Mouse (Mus musculus) heart, embryonic 11.5 days (tissue): ENCODE data around the gene Axl. TPM values are rescaled to one million over a fixed set of nuclear protein-coding genes. Genes with fewer than 3 reads are reported as not detected.
A peak's percentile ranks its signal among the peaks of the same experiment; 100 is the strongest.

Experiments used
- ATAC-seq: fragments of 200-750 bp; cut with Nextera tagmentation; replicated peaks from 2 replicates; pipeline ENCODE4 v1.8.0; 2017; ENCODE audit warnings: moderate library complexity; ENCODE audit not compliant: insufficient number of reproducible peaks, low FRiP score, low TSS enrichment
- H3K27ac ChIP-seq: fragments of 300-500 bp; sonication (generic); 2 replicates; pipeline ENCODE4 v1.5.1; 2014; ENCODE audit warnings: mild to moderate bottlenecking, low read depth, low read length
- H3K27me3 ChIP-seq: fragments of 300-500 bp; sonication (generic); 2 replicates; pipeline ENCODE4 v1.6.1; 2014; ENCODE audit warnings: mild to moderate bottlenecking, low read length, mixed read lengths; ENCODE audit not compliant: control insufficient read depth, insufficient read depth
- H3K36me3 ChIP-seq: fragments of 300-500 bp; sonication (generic); 2 replicates; pipeline ENCODE4 v1.6.1; 2014; ENCODE audit warnings: mild to moderate bottlenecking, low read length, moderate library complexity, mixed read lengths; ENCODE audit not compliant: control insufficient read depth, insufficient read depth
- H3K4me1 ChIP-seq: fragments of 300-500 bp; sonication (generic); 2 replicates; pipeline ENCODE4 v1.6.1; 2014; ENCODE audit warnings: low read length; ENCODE audit not compliant: control insufficient read depth, insufficient read depth
- H3K4me2 ChIP-seq: fragments of 300-500 bp; sonication (generic); 2 replicates; pipeline ENCODE4 v1.6.1; 2014; ENCODE audit warnings: mild to moderate bottlenecking, moderate library complexity
- H3K4me3 ChIP-seq: fragments of 300-500 bp; sonication (generic); 2 replicates; pipeline ENCODE4 v1.5.1; 2014; ENCODE audit warnings: low read depth, low read length
- H3K9ac ChIP-seq: fragments of 300-500 bp; sonication (generic); 2 replicates; pipeline ENCODE4 v1.6.1; 2014; ENCODE audit warnings: mild to moderate bottlenecking, low read depth, low read length, moderate library complexity
- H3K9me3 ChIP-seq: fragments of 300-500 bp; sonication (generic); replicated peaks from 2 replicates; pipeline ENCODE4 v1.6.1; 2016; ENCODE audit warnings: low read length; ENCODE audit not compliant: control insufficient read depth
- WGBS: fragments of 180-500 bp; shearing (Covaris S2); extraction: QIAGEN DNeasy Blood & Tissue Kit; methylation state at CpG from one replicate; pipeline ENCODE4 v1.1.7; 2014; ENCODE audit not compliant: insufficient replicate concordance; 5-methylcytosine and 5-hydroxymethylcytosine counted together
- polyA plus RNA-seq: library from polyadenylated mRNA; unstranded; fragments of >200 nt; fragmentation: Nextera tagmentation; extraction: Ambion mirVana; gene quantifications from 2 replicates; pipeline ENCODE4 v1.2.1, GENCODE M21; 2014

Axl gene
- polyA plus RNA-seq, 1 experiment from 2014 or later, result 54.5 TPM

DNA sequence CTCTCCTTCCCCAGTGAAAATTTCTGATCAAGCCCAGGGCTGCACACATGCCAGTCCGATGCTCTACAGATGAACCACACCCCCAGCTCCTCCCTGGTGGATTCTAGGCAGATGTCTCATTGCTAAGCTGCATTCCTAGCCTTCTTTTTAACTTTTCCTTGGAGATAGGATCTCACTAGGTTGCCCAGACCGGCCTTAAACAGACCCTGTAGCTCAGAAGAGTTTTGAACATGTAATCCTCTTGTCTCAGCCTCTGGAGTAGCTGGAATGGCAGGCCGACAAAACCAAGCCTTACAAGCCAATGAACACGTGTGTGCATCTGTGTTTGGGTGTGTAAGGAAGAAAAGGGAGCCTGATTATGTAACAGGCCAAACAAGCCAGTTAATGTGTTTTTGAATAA lies 7.8 kb downstream of the Axl start:
- Histone ChIP-seq H3K27me3 (no peaks in the 10 kb centered on the region), H3K36me3 (peaks cover 12% of the 10 kb centered on the region), H3K9ac (no peak overlapping the region), H3K4me1 (peaks cover 16% of the 10 kb centered on the region), H3K27ac (no peak overlapping the region), H3K9me3 (no peaks in the 10 kb centered on the region), H3K4me2 (no peak overlapping the region), H3K4me3 (no peak overlapping the region)
- WGBS, result 55% methylated on average over 4 of the region's 4 CpGs
- ATAC-seq, result no peak

DNA sequence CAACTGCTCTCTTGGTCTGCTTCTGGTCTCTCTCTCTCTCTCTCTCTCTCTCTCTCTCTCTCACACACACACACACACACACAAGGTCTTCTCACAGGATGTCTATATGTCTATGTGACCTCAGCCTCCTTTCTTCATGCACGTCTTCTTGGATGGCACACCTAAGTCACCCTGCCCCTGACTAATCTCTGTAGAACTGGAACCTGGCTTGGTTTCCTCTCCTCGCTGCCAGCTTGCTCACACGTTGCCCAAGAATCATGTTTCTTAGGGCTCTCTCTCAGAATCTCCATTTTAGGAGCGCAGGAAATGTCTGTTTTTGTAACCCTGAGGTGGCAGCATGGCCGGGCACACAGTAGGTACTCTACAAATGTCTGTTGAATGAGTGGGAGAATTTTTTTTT lies 8.5 kb downstream of the Axl start:
- H3K4me3 ChIP-seq, result no peak overlapping the region
- H3K9me3 ChIP-seq, result no peaks in the 10 kb centered on the region
- H3K4me1 ChIP-seq, result peaks cover 15% of the 10 kb centered on the region
- H3K9ac ChIP-seq, result no peak overlapping the region
- WGBS, result 76% methylated on average over 5 of the region's 5 CpGs
- no peak overlapping the region for H3K27ac ChIP-seq
- H3K27me3 ChIP-seq, result no peaks in the 10 kb centered on the region
- H3K4me2 ChIP-seq, result no peak overlapping the region
- no peak for ATAC-seq
- peaks cover 12% of the 10 kb centered on the region for H3K36me3 ChIP-seq

DNA sequence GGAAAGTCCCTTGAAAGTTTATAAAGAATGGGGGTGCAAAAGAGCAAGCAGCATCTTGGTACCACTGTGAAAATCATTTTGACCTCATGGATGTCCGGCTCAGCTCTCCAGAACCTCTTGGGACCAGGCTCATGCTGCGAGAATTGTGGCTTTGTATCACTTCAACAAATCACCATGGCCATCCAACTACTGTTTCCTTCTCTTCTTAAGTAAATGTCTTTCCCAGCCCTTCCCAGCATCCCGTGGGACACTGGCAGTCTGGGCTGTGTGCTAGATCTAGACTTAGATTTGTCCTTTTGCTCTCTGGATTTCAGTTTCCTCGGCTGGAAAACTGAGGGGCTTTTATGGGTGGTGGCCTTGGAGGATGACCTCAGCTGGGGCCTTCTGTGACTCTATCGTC lies 20.3 kb downstream of the Axl start:
- H3K4me1 ChIP-seq, result 0 out of 2 replicates have a peak, but pooled peaks cover 6% of the 10 kb centered on the region
- no peak overlapping the region for H3K27ac ChIP-seq
- H3K27me3 ChIP-seq, result no peaks in the 10 kb centered on the region
- no peaks in the 10 kb centered on the region for H3K9me3 ChIP-seq
- H3K9ac ChIP-seq, result no peak overlapping the region
- H3K36me3 ChIP-seq, result peaks cover 31% of the 10 kb centered on the region; the same call in 1 of the 2 replicates
- ATAC-seq, result no peak
- no peak overlapping the region for H3K4me3 ChIP-seq
- H3K4me2 ChIP-seq, result no peak overlapping the region
- 84% methylated on average over 5 of the region's 5 CpGs for whole genome bisulfite sequencing

DNA sequence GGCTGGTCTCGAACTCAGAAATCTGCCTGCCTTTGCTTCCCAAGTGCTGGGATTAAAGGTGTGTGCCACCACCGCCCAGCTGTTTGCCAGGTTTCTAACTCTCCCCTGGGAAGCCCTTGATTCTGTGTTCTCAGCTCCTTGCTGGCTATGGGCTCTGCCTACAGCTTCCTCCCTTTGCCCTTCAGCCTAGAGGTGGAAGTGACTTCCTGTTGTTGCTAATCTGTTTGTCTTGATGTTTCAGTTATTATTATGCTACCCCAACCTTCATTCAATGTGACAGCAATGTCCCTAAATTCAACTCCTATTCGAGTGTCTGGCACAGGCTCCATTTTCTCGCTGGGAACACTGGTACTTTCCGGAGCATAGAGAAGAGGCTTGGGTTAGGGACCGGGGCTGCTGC lies 22.4 kb downstream of the Axl start:
- H3K4me3 ChIP-seq, result no peak overlapping the region
- H3K27me3 ChIP-seq, result no peaks in the 10 kb centered on the region
- no peak for ATAC-seq
- H3K27ac ChIP-seq, result no peak overlapping the region
- no peak overlapping the region for H3K4me2 ChIP-seq
- no peak overlapping the region for H3K9ac ChIP-seq
- 77% methylated on average over 6 of the region's 6 CpGs for WGBS
- H3K9me3 ChIP-seq, result no peaks in the 10 kb centered on the region
- H3K4me1 ChIP-seq, result 0 out of 2 replicates have a peak, but pooled peaks cover 6% of the 10 kb centered on the region
- H3K36me3 ChIP-seq, result peaks cover 33% of the 10 kb centered on the region; the same call in 1 of the 2 replicates

DNA sequence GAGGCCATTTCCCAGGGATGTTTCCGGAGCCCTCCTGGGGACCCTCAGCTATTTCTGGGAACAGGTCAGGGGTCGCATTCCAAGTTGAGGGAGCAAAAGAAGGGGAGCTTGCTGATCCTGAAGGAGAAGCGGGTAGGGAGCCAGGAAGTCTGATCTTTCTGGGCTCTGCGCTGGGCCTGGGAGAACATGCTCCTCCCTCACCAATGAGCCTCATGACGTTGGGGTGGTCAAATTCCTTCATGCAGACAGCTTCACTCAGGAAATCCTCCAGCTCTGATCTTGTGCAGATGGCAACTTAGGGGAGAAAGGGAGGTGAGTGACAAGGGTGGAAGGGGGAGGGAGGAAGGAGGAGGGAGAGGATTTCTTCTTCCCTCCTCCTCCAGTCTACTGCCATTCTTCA lies 24.3 kb downstream of the Axl start:
- Histone ChIP-seq H3K9me3 (no peaks in the 10 kb centered on the region), H3K4me3 (no peak overlapping the region), H3K4me1 (0 out of 2 replicates have a peak, but pooled peaks cover 6% of the 10 kb centered on the region), H3K4me2 (no peak overlapping the region), H3K9ac (no peak overlapping the region), H3K27me3 (no peaks in the 10 kb centered on the region), H3K27ac (peak overlapping the region; percentile 22; the same call in 1 of the 2 replicates), H3K36me3 (peaks cover 24% of the 10 kb centered on the region; the same call in 1 of the 2 replicates)
- WGBS, result 29% methylated on average over 5 of the region's 5 CpGs
- 0 out of 2 replicates have a peak, but pooled peaks have one; percentile 12 for ATAC-seq

DNA sequence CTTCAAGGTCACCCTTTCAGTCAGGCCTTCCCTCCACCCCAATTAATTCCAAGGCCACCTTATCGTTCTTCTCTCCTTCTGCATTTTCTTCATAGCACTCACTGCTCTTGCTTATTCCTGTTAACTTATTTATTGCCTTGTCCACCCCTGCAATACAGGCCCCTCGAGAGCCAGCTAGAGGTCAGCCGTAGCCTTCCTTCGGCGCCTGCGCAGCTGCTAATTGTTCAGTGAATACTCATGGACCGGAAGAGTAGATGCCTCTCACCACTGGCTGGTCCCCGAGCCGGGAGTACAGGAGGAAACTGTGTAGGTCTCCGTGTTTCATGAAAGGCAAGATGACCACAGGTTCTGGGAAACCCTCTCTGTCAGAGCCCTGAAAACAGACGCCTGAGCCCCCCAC lies 24.8 kb downstream of the Axl start:
- no peak overlapping the region for H3K9ac ChIP-seq
- no peaks in the 10 kb centered on the region for H3K27me3 ChIP-seq
- WGBS, result 61% methylated on average over 11 of the region's 11 CpGs
- H3K36me3 ChIP-seq, result peaks cover 24% of the 10 kb centered on the region; the same call in 1 of the 2 replicates
- H3K9me3 ChIP-seq, result no peaks in the 10 kb centered on the region
- H3K27ac ChIP-seq, result no peak overlapping the region
- no peak overlapping the region for H3K4me2 ChIP-seq
- H3K4me1 ChIP-seq, result 0 out of 2 replicates have a peak, but pooled peaks cover 6% of the 10 kb centered on the region
- H3K4me3 ChIP-seq, result no peak overlapping the region
- ATAC-seq, result no peak

DNA sequence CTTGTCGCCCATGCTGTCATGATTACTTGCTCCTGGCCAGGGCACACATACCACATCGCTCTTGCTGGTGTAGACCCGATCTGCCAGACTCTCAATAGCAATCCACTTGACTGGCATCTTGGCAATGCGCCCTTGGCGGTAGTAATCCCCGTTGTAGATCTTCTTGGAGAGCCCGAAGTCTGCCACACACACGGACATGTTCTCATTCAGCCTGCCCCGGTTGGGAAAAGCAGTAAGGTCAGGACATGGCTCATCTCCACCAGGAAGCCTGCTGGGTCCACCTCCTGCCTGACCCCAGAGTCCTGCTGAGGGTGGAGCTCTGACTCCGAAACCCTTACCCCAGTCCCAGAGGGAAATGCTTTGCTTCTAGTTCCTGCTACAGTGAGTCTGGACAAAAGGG lies 27.2 kb downstream of the Axl start:
- no peak for ATAC-seq
- H3K27me3 ChIP-seq, result no peaks in the 10 kb centered on the region
- no peak overlapping the region for H3K4me2 ChIP-seq
- no peak overlapping the region for H3K9ac ChIP-seq
- H3K4me1 ChIP-seq, result 0 out of 2 replicates have a peak, but pooled peaks cover 6% of the 10 kb centered on the region
- H3K4me3 ChIP-seq, result no peak overlapping the region
- no peaks in the 10 kb centered on the region for H3K9me3 ChIP-seq
- no peak overlapping the region for H3K27ac ChIP-seq
- H3K36me3 ChIP-seq, result peaks cover 12% of the 10 kb centered on the region; the same call in 1 of the 2 replicates
- 79% methylated on average over 10 of the region's 10 CpGs for WGBS

DNA sequence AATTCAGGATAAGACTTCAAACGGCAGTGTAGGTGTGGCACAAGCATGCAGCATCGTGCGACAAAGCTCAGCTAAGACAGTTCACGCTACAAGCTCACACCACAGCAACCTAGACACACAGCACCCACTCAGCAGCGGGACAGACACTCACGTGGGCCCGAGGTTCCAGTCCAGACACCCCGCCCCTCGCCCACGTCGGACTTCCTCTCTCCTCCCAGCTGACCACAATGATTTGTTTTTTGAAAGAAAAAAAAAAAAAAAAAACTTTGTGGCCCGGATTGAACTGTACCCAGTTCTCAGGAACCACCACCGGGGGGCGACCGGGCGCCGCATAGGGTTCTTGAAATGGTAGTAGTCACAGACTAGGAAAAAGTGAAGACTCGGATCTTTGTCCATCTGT lies 32.5 kb downstream of the Axl start:
- H3K27me3 ChIP-seq, result no peaks in the 10 kb centered on the region
- peak; percentile 19; the same call in 1 of the 2 replicates for ATAC-seq

DNA sequence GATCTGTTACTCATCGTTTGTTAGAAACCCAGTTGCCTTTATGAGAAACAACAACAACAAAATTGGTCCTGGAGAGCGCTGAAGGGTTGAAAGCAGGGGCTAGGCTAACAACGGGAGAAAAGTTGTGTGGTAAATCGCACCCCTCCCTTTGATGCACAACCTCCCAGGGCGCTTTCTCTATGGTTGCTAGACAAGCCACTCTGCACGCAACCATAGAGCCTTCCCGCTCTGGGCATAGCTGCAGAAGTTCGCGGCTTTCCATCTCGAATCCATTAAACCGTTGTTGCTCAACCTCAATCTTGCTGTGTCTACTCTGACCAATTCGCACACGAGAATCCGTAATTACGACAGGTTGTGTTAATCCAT lies 33.1 kb downstream of the Axl start:
- peaks cover 16% of the 10 kb centered on the region for H3K4me1 ChIP-seq
- peak overlapping the region; percentile 90 for H3K27ac ChIP-seq
- peak overlapping the region; percentile 68 for H3K9ac ChIP-seq
- H3K4me2 ChIP-seq, result peak overlapping the region; percentile 95
- under 1% methylated on average over 15 of the region's 15 CpGs for WGBS
- no peaks in the 10 kb centered on the region for H3K9me3 ChIP-seq
- peak overlapping the region; percentile 93 for H3K4me3 ChIP-seq
- no peaks in the 10 kb centered on the region for H3K27me3 ChIP-seq
- ATAC-seq, result peak; percentile 36
- H3K36me3 ChIP-seq, result peaks cover 6% of the 10 kb centered on the region

More for the DNA sequence above, 32.5 kb downstream of the Axl start:
- peak overlapping the region; percentile 68 for H3K9ac ChIP-seq
- peak overlapping the region; percentile 90 for H3K27ac ChIP-seq
- WGBS, result under 1% methylated on average over 18 of the region's 18 CpGs
- no peaks in the 10 kb centered on the region for H3K9me3 ChIP-seq
- peaks cover 16% of the 10 kb centered on the region for H3K4me1 ChIP-seq
- H3K36me3 ChIP-seq, result peaks cover 2% of the 10 kb centered on the region; the same call in 1 of the 2 replicates
- H3K4me3 ChIP-seq, result peak overlapping the region; percentile 93
- peak overlapping the region; percentile 95 for H3K4me2 ChIP-seq
